Mouse (Mus musculus) hindbrain, embryonic 12.5 days (tissue): ENCODE data around the gene Nkx2-4. TPM values are rescaled to one million over a fixed set of nuclear protein-coding genes. Genes with fewer than 3 reads are reported as not detected.

ENCODE experiments used
- ATAC-seq: fragments of 200-750 bp; cut with Nextera tagmentation; 2 replicates; pipeline ENCODE4 v1.8.0; 2017; ENCODE audit warnings: moderate TSS enrichment; ENCODE audit not compliant: low FRiP score
- H3K27ac ChIP-seq: fragments of 300-500 bp; sonication (generic); 2 replicates; pipeline ENCODE4 v1.5.1; 2016; ENCODE audit warnings: mild to moderate bottlenecking
- H3K27me3 ChIP-seq: fragments of 300-500 bp; sonication (generic); 2 replicates; pipeline ENCODE4 v1.6.1; 2016; ENCODE audit warnings: mild to moderate bottlenecking
- H3K36me3 ChIP-seq: fragments of 300-500 bp; sonication (generic); 2 replicates; pipeline ENCODE4 v1.6.1; 2016; ENCODE audit warnings: mild to moderate bottlenecking
- H3K4me1 ChIP-seq: fragments of 300-500 bp; sonication (generic); 2 replicates; pipeline ENCODE4 v1.6.1; 2016
- H3K4me2 ChIP-seq: fragments of 300-500 bp; sonication (generic); replicated peaks from 2 replicates; pipeline ENCODE4 v1.6.1; 2016; ENCODE audit warnings: mild to moderate bottlenecking
- H3K4me3 ChIP-seq: fragments of 300-500 bp; sonication (generic); 2 replicates; pipeline ENCODE4 v1.5.1; 2016; ENCODE audit warnings: mild to moderate bottlenecking
- H3K9ac ChIP-seq: fragments of 300-500 bp; sonication (generic); 2 replicates; pipeline ENCODE4 v1.6.1; 2016; ENCODE audit warnings: mild to moderate bottlenecking, moderate library complexity
- H3K9me3 ChIP-seq: fragments of 300-500 bp; sonication (generic); replicated peaks from 2 replicates; pipeline ENCODE4 v1.6.1; 2016; ENCODE audit warnings: mild to moderate bottlenecking
- WGBS: fragments of 180-500 bp; shearing (Covaris S2); methylation state at CpG from one replicate; pipeline ENCODE4 v1.1.7; 2016; 5-methylcytosine and 5-hydroxymethylcytosine counted together
- polyA plus RNA-seq: library from polyadenylated mRNA; unstranded; fragments of >200 nt; fragmentation: Nextera tagmentation; extraction: Ambion mirVana; gene quantifications from 2 replicates; pipeline ENCODE4 v1.2.1, GENCODE M21; 2016

Nkx2-4 gene
- 0.26 TPM in 1 of 2 replicates, not detected in the other for polyA plus RNA-seq

GRCm38 (mm10) chr2:147085072-147085870 is at the start of gene Nkx2-4:
Gene Nkx2-4 (minus strand): TSS chr2:147085445.
- peak within 1 kb of the TSS; percentile 45 for H3K4me2 ChIP-seq
- peaks cover 73% of the 10 kb centered on the region for H3K27me3 ChIP-seq
- 0 out of 2 replicates have a peak, but pooled peaks have one; percentile 32 for ATAC-seq
- H3K36me3 ChIP-seq = no peaks in the 10 kb centered on the region
- under 1% methylated on average over 51 of the region's 82 CpGs for WGBS
- H3K27ac ChIP-seq = no peak within 1 kb of the TSS
- H3K4me3 ChIP-seq = peak within 1 kb of the TSS; percentile 29
- peaks cover 9% of the 10 kb centered on the region for H3K4me1 ChIP-seq
- no peaks in the 10 kb centered on the region for H3K9me3 ChIP-seq
- no peak within 1 kb of the TSS for H3K9ac ChIP-seq

- WGBS = 78% methylated on average over 6 of the region's 6 CpGs
- no peak overlapping the region for H3K27ac ChIP-seq
- H3K36me3 ChIP-seq = no peaks in the 10 kb centered on the region
- H3K9me3 ChIP-seq = no peaks in the 10 kb centered on the region
- no peak for ATAC-seq
- no peak overlapping the region for H3K9ac ChIP-seq
- H3K27me3 ChIP-seq = no peaks in the 10 kb centered on the region
- no peak overlapping the region for H3K4me2 ChIP-seq
- no peak overlapping the region for H3K4me3 ChIP-seq
- H3K4me1 ChIP-seq = no peaks in the 10 kb centered on the region
These were observed 42.1 kb upstream of the Nkx2-4 start for GRCm38 (mm10) chr2:147127366-147127765.

- Histone ChIP-seq H3K27me3 (no peaks in the 10 kb centered on the region), H3K36me3 (no peaks in the 10 kb centered on the region), H3K4me3 (no peak overlapping the region), H3K9me3 (no peaks in the 10 kb centered on the region), H3K9ac (no peak overlapping the region), H3K27ac (no peak overlapping the region), H3K4me1 (no peaks in the 10 kb centered on the region), H3K4me2 (no peak overlapping the region)
- WGBS = 66% methylated on average over 1 of the region's 1 CpGs
- no peak for ATAC-seq
These were observed 34.5 kb upstream of the Nkx2-4 start for GRCm38 (mm10) chr2:147119736-147120135.

- WGBS = 17% methylated on average over 5 of the region's 5 CpGs
- Histone ChIP-seq H3K4me3 (no peak overlapping the region), H3K36me3 (no peaks in the 10 kb centered on the region), H3K9me3 (no peaks in the 10 kb centered on the region), H3K4me2 (no peak overlapping the region), H3K9ac (no peak overlapping the region), H3K27ac (no peak overlapping the region), H3K4me1 (peaks cover 9% of the 10 kb centered on the region), H3K27me3 (peaks cover 63% of the 10 kb centered on the region)
- ATAC-seq = no peak
These were observed 1.2 kb upstream of the Nkx2-4 start for GRCm38 (mm10) chr2:147086441-147086840.

GRCm38 (mm10) chr2:147085937-147086336 is 692 bp upstream of the Nkx2-4 start:
- 4% methylated on average over 6 of the region's 6 CpGs for whole genome bisulfite sequencing
- no peaks in the 10 kb centered on the region for H3K36me3 ChIP-seq
- H3K9ac ChIP-seq = no peak overlapping the region
- H3K27ac ChIP-seq = no peak overlapping the region
- no peak overlapping the region for H3K4me2 ChIP-seq
- H3K27me3 ChIP-seq = peaks cover 68% of the 10 kb centered on the region
- no peak overlapping the region for H3K4me3 ChIP-seq
- ATAC-seq = no peak
- peaks cover 9% of the 10 kb centered on the region for H3K4me1 ChIP-seq
- no peaks in the 10 kb centered on the region for H3K9me3 ChIP-seq

GRCm38 (mm10) chr2:147084366-147085071 is 726 bp downstream of the Nkx2-4 start:
- Histone ChIP-seq H3K27ac (no peak overlapping the region), H3K9ac (no peak overlapping the region)

GRCm38 (mm10) chr2:147083471-147084365 is 1.5 kb downstream of the Nkx2-4 start:
- H3K27ac ChIP-seq = no peak overlapping the region
- H3K4me3 ChIP-seq = 0 out of 2 replicates have a peak overlapping the region, but pooled peaks have one; percentile 29
- WGBS = under 1% methylated on average over 71 of the region's 72 CpGs
- peaks cover 82% of the 10 kb centered on the region for H3K27me3 ChIP-seq
- no peaks in the 10 kb centered on the region for H3K9me3 ChIP-seq
- H3K36me3 ChIP-seq = no peaks in the 10 kb centered on the region
- H3K9ac ChIP-seq = no peak overlapping the region
- peaks cover 9% of the 10 kb centered on the region for H3K4me1 ChIP-seq
- H3K4me2 ChIP-seq = peak overlapping the region; percentile 22; the same call in 1 of the 2 replicates
- ATAC-seq = peak; percentile 34; the same call in 1 of the 2 replicates

More at GRCm38 (mm10) chr2:147084366-147085071, 726 bp downstream of the Nkx2-4 start:
- ATAC-seq = peak; percentile 63
- peaks cover 74% of the 10 kb centered on the region for H3K27me3 ChIP-seq
- H3K36me3 ChIP-seq = no peaks in the 10 kb centered on the region
- H3K9me3 ChIP-seq = no peaks in the 10 kb centered on the region
- H3K4me2 ChIP-seq = peak overlapping the region; percentile 45
- peaks cover 9% of the 10 kb centered on the region for H3K4me1 ChIP-seq
- peak overlapping the region; percentile 29 for H3K4me3 ChIP-seq
- WGBS = 2% methylated on average over 73 of the region's 106 CpGs

GRCm38 (mm10) chr2:147082391-147082790 is 2.9 kb downstream of the Nkx2-4 start:
- Histone ChIP-seq H3K36me3 (no peaks in the 10 kb centered on the region), H3K4me3 (no peak overlapping the region), H3K4me2 (no peak overlapping the region), H3K27me3 (peaks cover 77% of the 10 kb centered on the region), H3K9me3 (no peaks in the 10 kb centered on the region), H3K27ac (no peak overlapping the region), H3K4me1 (peaks cover 9% of the 10 kb centered on the region), H3K9ac (no peak overlapping the region)
- 63% methylated on average over 4 of the region's 4 CpGs for WGBS
- ATAC-seq = no peak

- Histone ChIP-seq H3K4me1 (no peaks in the 10 kb centered on the region), H3K36me3 (peaks cover 18% of the 10 kb centered on the region; the same call in 1 of the 2 replicates), H3K9me3 (no peaks in the 10 kb centered on the region), H3K27ac (no peak overlapping the region), H3K4me3 (no peak overlapping the region), H3K27me3 (peaks cover 7% of the 10 kb centered on the region), H3K9ac (no peak overlapping the region), H3K4me2 (no peak overlapping the region)
- ATAC-seq = no peak
- 96% methylated on average over 4 of the region's 4 CpGs for WGBS
These were observed 10.8 kb downstream of the Nkx2-4 start for GRCm38 (mm10) chr2:147074399-147074798.

- Histone ChIP-seq H3K27me3 (peaks cover 3% of the 10 kb centered on the region), H3K4me2 (no peak overlapping the region), H3K4me1 (0 out of 2 replicates have a peak, but pooled peaks cover 2% of the 10 kb centered on the region), H3K4me3 (no peak overlapping the region), H3K9me3 (no peaks in the 10 kb centered on the region), H3K27ac (no peak overlapping the region), H3K9ac (no peak overlapping the region), H3K36me3 (peaks cover 22% of the 10 kb centered on the region)
- WGBS = 65% methylated on average over 2 of the region's 2 CpGs
- no peak for ATAC-seq
These were observed 11.3 kb downstream of the Nkx2-4 start for GRCm38 (mm10) chr2:147073962-147074361.

GRCm38 (mm10) chr2:147070305-147070704 is 14.9 kb downstream of the Nkx2-4 start:
- peaks cover 19% of the 10 kb centered on the region for H3K36me3 ChIP-seq
- H3K9me3 ChIP-seq = no peaks in the 10 kb centered on the region
- no peaks in the 10 kb centered on the region for H3K27me3 ChIP-seq
- 0 out of 2 replicates have a peak, but pooled peaks cover 2% of the 10 kb centered on the region for H3K4me1 ChIP-seq
- no peak overlapping the region for H3K27ac ChIP-seq
- WGBS = 95% methylated on average over 1 of the region's 1 CpGs
- no peak overlapping the region for H3K4me3 ChIP-seq
- H3K4me2 ChIP-seq = no peak overlapping the region
- no peak overlapping the region for H3K9ac ChIP-seq
- ATAC-seq = no peak
